Mouse (Mus musculus): ENCODE measurements at regions not wholly inside any gene's neighbourhood (a gene's known extent, or its start where the extent isn't known, plus 50 kb on each side); places are given as distances from the start of the nearest gene placed in this dataset.

- Histone ChIP-seq H3K4me3 (ENCODE audit: control insufficient read depth in 1 of 2, insufficient read depth in 1 of 2, low read depth in 1 of 2, low read length in 2 of 2) (no peak overlapping the region), H3K4me1 (ENCODE audit: control insufficient read depth in 2 of 2, insufficient read depth in 2 of 2, low read length in 2 of 2) (no peaks in the 10 kb centered on the region), H3K4me2 (ENCODE audit: low read length) (no peak overlapping the region), H3K9me3 (ENCODE audit: control insufficient read depth, low read length) (no peaks in the 10 kb centered on the region), H3K36me3 (ENCODE audit: control insufficient read depth, insufficient read depth, low read length) (no peaks in the 10 kb centered on the region), H3K9ac (ENCODE audit: low read length) (no peak overlapping the region), H3K27me3 (ENCODE audit: control insufficient read depth, insufficient read depth, low read length) (no peaks in the 10 kb centered on the region), H3K27ac (replicated peaks in 1 of 2; ENCODE audit: control insufficient read depth in 1 of 2, insufficient read depth in 1 of 2, low read depth in 2 of 2, low read length in 2 of 2) (no peak overlapping the region)
- 78% methylated on average over 7 of the region's 7 CpGs for WGBS
- ATAC-seq (ENCODE audit: insufficient number of reproducible peaks, insufficient read depth, low FRiP score, low read depth), result no peak
Measured at GRCm38 (mm10) chr4:106144351-106145116, 171.5 kb upstream of the Usp24 start.

GRCm38 (mm10) chr4:106146919-106147460 lies 169.0 kb upstream of the Usp24 start:
- no peak overlapping the region for H3K27ac ChIP-seq (replicated peaks in 1 of 2; ENCODE audit: control insufficient read depth in 1 of 2, insufficient read depth in 1 of 2, low read depth in 2 of 2, low read length in 2 of 2)
- H3K36me3 ChIP-seq (ENCODE audit: control insufficient read depth, insufficient read depth, low read length), result no peaks in the 10 kb centered on the region
- no peaks in the 10 kb centered on the region for H3K9me3 ChIP-seq (ENCODE audit: control insufficient read depth, low read length)
- 50% methylated on average over 3 of the region's 3 CpGs for WGBS
- no peaks in the 10 kb centered on the region for H3K27me3 ChIP-seq (ENCODE audit: control insufficient read depth, insufficient read depth, low read length)
- ATAC-seq (ENCODE audit: insufficient number of reproducible peaks, insufficient read depth, low FRiP score, low read depth), result no peak
- H3K4me2 ChIP-seq (ENCODE audit: low read length), result no peak overlapping the region
- H3K4me3 ChIP-seq (ENCODE audit: control insufficient read depth in 1 of 2, insufficient read depth in 1 of 2, low read depth in 1 of 2, low read length in 2 of 2), result no peak overlapping the region
- no peak overlapping the region for H3K9ac ChIP-seq (ENCODE audit: low read length)
- H3K4me1 ChIP-seq (ENCODE audit: control insufficient read depth in 2 of 2, insufficient read depth in 2 of 2, low read length in 2 of 2), result no peaks in the 10 kb centered on the region

GRCm38 (mm10) chr4:106148866-106149265 lies 167.1 kb upstream of the Usp24 start:
- no peak for ATAC-seq (ENCODE audit: insufficient number of reproducible peaks, insufficient read depth, low FRiP score, low read depth)
- 89% methylated on average over 3 of the region's 3 CpGs for WGBS
- Histone ChIP-seq H3K36me3 (ENCODE audit: control insufficient read depth, insufficient read depth, low read length) (no peaks in the 10 kb centered on the region), H3K4me2 (ENCODE audit: low read length) (no peak overlapping the region), H3K4me3 (ENCODE audit: control insufficient read depth in 1 of 2, insufficient read depth in 1 of 2, low read depth in 1 of 2, low read length in 2 of 2) (no peak overlapping the region), H3K4me1 (ENCODE audit: control insufficient read depth in 2 of 2, insufficient read depth in 2 of 2, low read length in 2 of 2) (no peaks in the 10 kb centered on the region), H3K9me3 (ENCODE audit: control insufficient read depth, low read length) (0 out of 2 replicates have a peak, but pooled peaks cover 6% of the 10 kb centered on the region), H3K27ac (replicated peaks in 1 of 2; ENCODE audit: control insufficient read depth in 1 of 2, insufficient read depth in 1 of 2, low read depth in 2 of 2, low read length in 2 of 2) (no peak overlapping the region), H3K9ac (ENCODE audit: low read length) (no peak overlapping the region), H3K27me3 (ENCODE audit: control insufficient read depth, insufficient read depth, low read length) (no peaks in the 10 kb centered on the region)

- Histone ChIP-seq H3K4me1 (ENCODE audit: control insufficient read depth in 2 of 2, insufficient read depth in 2 of 2, low read length in 2 of 2) (no peaks in the 10 kb centered on the region), H3K4me3 (ENCODE audit: control insufficient read depth in 1 of 2, insufficient read depth in 1 of 2, low read depth in 1 of 2, low read length in 2 of 2) (no peak overlapping the region), H3K36me3 (ENCODE audit: control insufficient read depth, insufficient read depth, low read length) (no peaks in the 10 kb centered on the region), H3K4me2 (ENCODE audit: low read length) (no peak overlapping the region), H3K27ac (replicated peaks in 1 of 2; ENCODE audit: control insufficient read depth in 1 of 2, insufficient read depth in 1 of 2, low read depth in 2 of 2, low read length in 2 of 2) (no peak overlapping the region), H3K9me3 (ENCODE audit: control insufficient read depth, low read length) (0 out of 2 replicates have a peak, but pooled peaks cover 6% of the 10 kb centered on the region), H3K9ac (ENCODE audit: low read length) (no peak overlapping the region), H3K27me3 (ENCODE audit: control insufficient read depth, insufficient read depth, low read length) (no peaks in the 10 kb centered on the region)
- 87% methylated on average over 7 of the region's 7 CpGs for WGBS
- no peak for ATAC-seq (ENCODE audit: insufficient number of reproducible peaks, insufficient read depth, low FRiP score, low read depth)
Measured at GRCm38 (mm10) chr4:106149471-106150048, 166.5 kb upstream of the Usp24 start.

- 75% methylated on average over 14 of the region's 14 CpGs for WGBS
- Histone ChIP-seq H3K27ac (replicated peaks in 1 of 2; ENCODE audit: control insufficient read depth in 1 of 2, insufficient read depth in 1 of 2, low read depth in 2 of 2, low read length in 2 of 2) (no peak overlapping the region), H3K27me3 (ENCODE audit: control insufficient read depth, insufficient read depth, low read length) (no peaks in the 10 kb centered on the region), H3K9ac (ENCODE audit: low read length) (no peak overlapping the region), H3K36me3 (ENCODE audit: control insufficient read depth, insufficient read depth, low read length) (no peaks in the 10 kb centered on the region), H3K4me1 (ENCODE audit: control insufficient read depth in 2 of 2, insufficient read depth in 2 of 2, low read length in 2 of 2) (no peaks in the 10 kb centered on the region), H3K4me3 (ENCODE audit: control insufficient read depth in 1 of 2, insufficient read depth in 1 of 2, low read depth in 1 of 2, low read length in 2 of 2) (no peak overlapping the region), H3K4me2 (ENCODE audit: low read length) (no peak overlapping the region), H3K9me3 (ENCODE audit: control insufficient read depth, low read length) (0 out of 2 replicates have a peak, but pooled peaks cover 6% of the 10 kb centered on the region)
- ATAC-seq (ENCODE audit: insufficient number of reproducible peaks, insufficient read depth, low FRiP score, low read depth), result no peak
Measured at GRCm38 (mm10) chr4:106150775-106151174, 165.2 kb upstream of the Usp24 start.

- 57% methylated on average over 9 of the region's 9 CpGs for WGBS
- H3K27ac ChIP-seq (replicated peaks in 1 of 2; ENCODE audit: control insufficient read depth in 1 of 2, insufficient read depth in 1 of 2, low read depth in 2 of 2, low read length in 2 of 2), result no peak overlapping the region
- no peaks in the 10 kb centered on the region for H3K27me3 ChIP-seq (ENCODE audit: control insufficient read depth, insufficient read depth, low read length)
- H3K4me3 ChIP-seq (ENCODE audit: control insufficient read depth in 1 of 2, insufficient read depth in 1 of 2, low read depth in 1 of 2, low read length in 2 of 2), result no peak overlapping the region
- ATAC-seq (ENCODE audit: insufficient number of reproducible peaks, insufficient read depth, low FRiP score, low read depth), result no peak
- H3K9me3 ChIP-seq (ENCODE audit: control insufficient read depth, low read length), result 0 out of 2 replicates have a peak, but pooled peaks cover 3% of the 10 kb centered on the region
- no peaks in the 10 kb centered on the region for H3K4me1 ChIP-seq (ENCODE audit: control insufficient read depth in 2 of 2, insufficient read depth in 2 of 2, low read length in 2 of 2)
- H3K4me2 ChIP-seq (ENCODE audit: low read length), result no peak overlapping the region
- no peak overlapping the region for H3K9ac ChIP-seq (ENCODE audit: low read length)
- no peaks in the 10 kb centered on the region for H3K36me3 ChIP-seq (ENCODE audit: control insufficient read depth, insufficient read depth, low read length)
Measured at GRCm38 (mm10) chr4:106157451-106158179, 158.4 kb upstream of the Usp24 start.

GRCm38 (mm10) chr4:106161592-106161991 lies 154.4 kb upstream of the Usp24 start:
- 73% methylated on average over 2 of the region's 2 CpGs for WGBS
- H3K9ac ChIP-seq (ENCODE audit: low read length), result no peak overlapping the region
- no peaks in the 10 kb centered on the region for H3K9me3 ChIP-seq (ENCODE audit: control insufficient read depth, low read length)
- H3K4me3 ChIP-seq (ENCODE audit: control insufficient read depth in 1 of 2, insufficient read depth in 1 of 2, low read depth in 1 of 2, low read length in 2 of 2), result no peak overlapping the region
- no peaks in the 10 kb centered on the region for H3K4me1 ChIP-seq (ENCODE audit: control insufficient read depth in 2 of 2, insufficient read depth in 2 of 2, low read length in 2 of 2)
- H3K4me2 ChIP-seq (ENCODE audit: low read length), result no peak overlapping the region
- no peak overlapping the region for H3K27ac ChIP-seq (replicated peaks in 1 of 2; ENCODE audit: control insufficient read depth in 1 of 2, insufficient read depth in 1 of 2, low read depth in 2 of 2, low read length in 2 of 2)
- no peaks in the 10 kb centered on the region for H3K36me3 ChIP-seq (ENCODE audit: control insufficient read depth, insufficient read depth, low read length)
- H3K27me3 ChIP-seq (ENCODE audit: control insufficient read depth, insufficient read depth, low read length), result no peaks in the 10 kb centered on the region
- ATAC-seq (ENCODE audit: insufficient number of reproducible peaks, insufficient read depth, low FRiP score, low read depth), result no peak

Measured in heart, embryonic 14.5 days (tissue).